Mouse (Mus musculus): ENCODE measurements around the gene Cdsn.

DNA sequence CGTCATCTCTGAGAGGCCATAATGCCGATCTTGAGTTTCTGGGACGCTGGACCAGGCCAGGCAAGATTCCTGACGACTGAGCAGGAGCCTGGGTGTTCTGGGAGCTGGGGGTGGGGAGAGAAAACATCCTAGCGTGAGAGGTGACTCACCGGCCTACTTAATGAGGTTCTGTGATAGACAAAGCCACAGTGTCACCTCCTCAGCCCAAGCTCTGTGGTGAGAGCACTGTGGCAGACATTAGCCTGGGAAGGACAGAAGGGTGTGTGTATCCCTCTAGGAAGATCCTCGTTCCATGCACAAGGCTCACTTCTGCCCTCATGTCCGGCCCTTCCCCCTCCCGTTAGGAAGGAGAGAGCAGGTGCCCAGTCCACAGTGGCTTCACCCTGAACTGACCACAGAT is 5.4 kb downstream of the Cdsn start:
- no peak for TF ChIP-seq CTCF (IDR thresholded peaks at IDR 0.05; ENCODE audit: low read depth)
- TF ChIP-seq EP300 (IDR thresholded peaks at IDR 0.05; ENCODE audit: low read depth) = no peak

Data from liver, postnatal 0 days (tissue).